Mouse (Mus musculus) lung, adult 18-20 months (tissue): ENCODE measurements at regions not wholly inside any gene's neighbourhood (a gene's known extent, or its start where the extent isn't known, plus 50 kb on each side); places are given as distances from the start of the nearest gene placed in this dataset.

ENCODE experiments used
- DNase-seq, 2 experiments: peaks; one replicate each; pipeline ENCODE4 v3.0.0; 2022; ENCODE audit warnings: mixed read lengths in 2 of 2

DNA sequence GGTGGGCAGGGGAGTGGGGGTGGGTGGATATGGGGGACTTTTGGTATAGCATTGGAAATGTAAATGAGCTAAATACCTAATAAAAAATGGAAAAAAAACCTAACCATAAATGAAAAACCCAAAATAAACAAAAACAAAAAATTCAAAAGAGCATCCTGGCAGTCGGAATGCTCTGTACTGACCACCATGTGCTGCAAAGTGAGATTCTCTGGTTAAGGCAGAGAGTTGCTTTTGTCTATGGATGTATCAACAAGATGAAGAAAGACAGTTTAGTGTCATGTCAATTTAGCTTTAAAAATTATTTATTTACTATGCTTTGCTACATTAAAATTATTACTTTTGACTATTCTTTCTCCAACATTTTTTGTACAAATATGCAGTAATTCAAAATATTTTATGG, 88.5 kb downstream of the E330014E10Rik start:
- no peak for DNase-seq

DNA sequence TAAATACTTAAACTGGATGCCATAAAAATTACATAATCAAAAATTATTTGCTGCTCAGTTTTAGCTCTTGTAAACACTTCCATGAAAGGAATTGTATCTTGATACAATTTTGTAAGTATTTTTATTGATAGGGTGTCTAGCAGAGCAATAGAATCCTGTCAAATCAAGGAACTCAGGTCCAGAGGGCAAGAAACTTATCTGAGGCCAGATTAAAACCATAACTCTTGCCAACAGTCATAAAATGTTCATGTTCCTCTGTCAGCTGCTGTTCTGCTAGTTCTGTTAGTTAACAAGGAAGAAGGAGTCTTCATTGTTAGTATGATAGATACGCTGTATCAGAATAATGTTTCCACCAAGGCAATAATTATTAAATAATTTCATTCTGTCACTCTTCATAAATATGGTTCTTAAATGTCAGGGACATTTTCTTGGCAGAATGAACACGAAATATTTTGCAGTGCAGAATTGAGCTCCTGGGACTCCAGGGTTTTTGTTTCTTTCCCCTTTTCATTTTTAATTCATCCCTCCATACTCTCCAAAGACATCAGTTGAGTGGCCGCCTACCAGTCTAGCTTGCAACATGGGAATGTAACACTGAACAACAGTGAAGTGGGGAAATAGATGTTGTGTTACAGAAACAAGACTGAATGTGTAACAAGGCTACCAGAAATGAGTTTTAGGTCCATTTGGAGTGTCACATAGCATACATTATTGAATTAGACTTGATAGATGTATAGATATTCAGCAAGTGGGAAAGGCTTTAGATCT, 89.1 kb downstream of the E330014E10Rik start:
- DNase-seq = no peak

DNA sequence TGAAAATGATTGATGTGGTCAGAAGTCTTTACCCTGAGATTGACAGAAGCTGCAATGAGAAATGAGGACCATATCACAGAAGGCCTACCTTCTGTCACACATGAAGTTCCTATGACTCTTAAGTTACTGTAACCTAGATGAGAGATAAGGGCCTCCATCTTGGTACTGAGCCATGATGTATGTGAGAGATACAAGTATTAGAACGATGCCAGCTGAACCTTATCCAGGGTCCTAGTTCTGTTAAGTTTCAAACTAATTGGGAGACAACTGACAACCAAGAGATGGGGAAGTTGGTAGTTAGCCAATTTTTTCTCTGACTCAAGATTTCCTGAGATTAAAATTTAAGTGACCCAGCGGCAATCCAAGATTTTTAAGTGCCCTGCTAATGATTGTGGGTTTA, 89.7 kb downstream of the E330014E10Rik start:
- DNase-seq = no peak

DNA sequence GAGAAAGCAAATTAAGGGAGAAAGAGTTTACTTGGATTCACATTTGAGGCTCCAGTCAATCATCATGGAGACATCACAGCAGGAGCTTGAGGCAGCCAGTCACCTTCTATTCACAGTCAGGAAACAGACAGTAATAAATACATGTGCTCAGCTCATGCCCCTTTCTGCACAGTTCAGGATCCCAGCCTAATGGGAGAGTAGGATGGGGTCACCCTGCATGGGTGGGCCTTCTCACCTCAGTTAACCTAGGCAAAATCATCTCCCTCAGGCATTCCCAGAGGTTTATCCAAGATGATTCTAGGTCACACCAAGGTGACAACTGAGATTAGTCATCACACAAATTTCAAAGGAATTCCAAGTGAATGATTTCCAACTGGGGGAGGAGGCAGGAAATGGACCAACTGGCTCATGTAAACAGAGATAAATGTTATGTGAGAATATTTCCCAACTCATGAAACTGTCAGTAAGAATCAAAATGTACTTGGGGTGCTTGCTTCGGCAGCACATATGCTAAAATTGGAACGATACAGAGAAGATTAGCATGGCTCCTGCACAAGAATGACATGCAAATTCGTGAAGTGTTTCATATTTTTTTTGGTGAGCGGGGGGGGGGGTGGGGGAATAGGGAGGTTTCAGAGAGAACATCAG, 89.8 kb upstream of the Cxcl13 start:
- peak in 1 of 2 experiments; percentile 11 for DNase-seq

DNA sequence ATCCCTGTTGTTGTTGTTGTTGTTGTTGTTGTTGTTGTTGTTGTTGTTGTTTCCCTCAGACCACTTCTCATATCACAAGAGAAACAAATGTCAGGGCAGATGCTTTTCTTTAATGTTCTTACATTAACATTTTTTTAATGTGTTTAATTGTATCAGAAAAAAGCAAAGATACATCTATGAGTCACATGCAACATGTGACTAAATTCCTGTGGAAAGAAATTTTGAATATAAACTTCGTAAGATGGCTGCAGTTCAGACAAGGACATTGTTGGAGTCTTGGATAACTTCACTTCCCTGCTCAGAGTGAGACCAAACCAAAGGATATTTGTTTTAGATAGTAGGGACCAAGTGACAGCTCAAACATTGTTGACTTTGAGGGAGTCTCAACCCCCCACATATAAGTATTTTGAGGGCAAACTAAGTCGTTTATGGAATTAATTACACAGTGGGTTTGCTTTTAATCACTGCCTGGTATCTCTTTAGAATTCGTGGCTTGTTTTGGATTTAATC, 86.4 kb upstream of the Cxcl13 start:
- no peak for DNase-seq

DNA sequence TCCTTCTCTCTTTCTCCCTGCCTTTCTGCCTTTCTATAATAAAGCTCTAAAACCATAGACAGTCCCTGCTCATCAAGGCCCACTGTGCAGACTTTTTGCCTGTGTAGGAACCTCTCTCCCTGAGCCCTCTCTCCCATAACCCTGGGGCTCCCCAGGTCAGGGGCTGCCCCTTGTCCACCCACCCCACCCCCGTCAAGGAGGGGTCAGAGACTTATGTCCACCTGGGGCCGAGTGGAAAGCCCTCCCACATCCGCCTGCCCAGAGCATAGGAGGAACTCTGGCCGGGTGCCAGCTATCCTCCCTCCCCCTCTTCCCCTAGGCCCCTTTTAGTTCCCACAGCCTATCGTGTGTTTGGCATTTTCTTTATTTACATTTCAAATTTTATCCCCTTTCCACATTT, 81.8 kb upstream of the Cxcl13 start:
- no peak for DNase-seq

DNA sequence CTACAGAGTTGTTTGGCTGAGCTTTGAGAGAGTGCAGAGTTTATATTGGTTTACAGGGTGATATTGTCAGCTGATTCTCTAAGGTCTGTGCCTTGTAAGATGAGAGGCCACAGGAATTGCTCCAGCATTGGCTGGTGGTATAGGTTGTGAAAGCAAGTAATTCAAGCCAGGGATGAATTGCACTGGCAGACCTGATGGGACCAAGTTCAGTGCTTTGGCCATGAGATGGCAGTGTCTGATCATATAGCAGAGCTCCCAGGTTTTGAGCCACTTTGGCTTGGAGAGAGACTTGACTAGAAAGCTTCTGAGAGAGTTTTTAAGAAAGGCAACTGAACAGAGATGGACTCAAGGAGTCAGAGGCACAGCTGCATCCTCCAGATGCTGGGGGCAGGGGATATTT, 75.8 kb upstream of the Cxcl13 start:
- peak; percentile 38 to 43 for DNase-seq
